Mouse (Mus musculus): ENCODE measurements around the gene Ptprn2. TPM values are rescaled to one million over a fixed set of nuclear protein-coding genes. Genes with fewer than 3 reads are reported as not detected.

Gene Ptprn2
- polyA plus RNA-seq, 1 experiment = 63.0 TPM

- TF ChIP-seq POLR2A (IDR thresholded peaks at IDR 0.05; ENCODE audit: borderline replicate concordance, extremely low read depth, insufficient read depth, insufficient read length, poor library complexity, severe bottlenecking) (no peak), CTCF (IDR thresholded peaks at IDR 0.05; ENCODE audit: borderline replicate concordance, extremely low read depth, insufficient read depth, insufficient read length) (no peak)
- DNase-seq (ENCODE audit: low read depth) = peak; percentile 60
Measured at GRCm38 (mm10) chr12:117242181-117242580, 756.7 kb downstream of the Ptprn2 start.

- TF ChIP-seq POLR2A (IDR thresholded peaks at IDR 0.05; ENCODE audit: borderline replicate concordance, extremely low read depth, insufficient read depth, insufficient read length, poor library complexity, severe bottlenecking) = no peak
- no peak for TF ChIP-seq CTCF (IDR thresholded peaks at IDR 0.05; ENCODE audit: borderline replicate concordance, extremely low read depth, insufficient read depth, insufficient read length)
- no peak for DNase-seq (ENCODE audit: low read depth)
Measured at GRCm38 (mm10) chr12:117245885-117246478, 760.5 kb downstream of the Ptprn2 start.

DNA sequence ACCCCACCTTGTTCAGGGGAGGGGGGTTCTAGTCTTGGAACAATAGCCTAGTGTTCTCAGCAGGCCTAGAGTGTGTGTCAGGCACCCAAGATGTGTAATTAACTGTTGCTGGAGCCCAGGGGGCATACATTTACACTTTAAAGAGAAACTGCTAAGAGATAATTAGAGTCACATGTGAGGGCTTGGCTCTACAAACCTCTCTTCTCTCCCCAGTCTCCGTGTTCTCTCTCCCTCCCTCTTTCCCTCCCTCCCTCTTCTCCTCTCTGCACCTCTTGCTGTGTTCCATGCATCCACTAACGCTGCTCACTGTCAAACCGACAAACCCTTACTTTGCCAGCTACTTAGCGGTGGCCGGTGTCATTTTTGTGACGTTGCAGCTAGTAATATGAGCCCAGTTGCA, 764.9 kb downstream of the Ptprn2 start:
- TF ChIP-seq CTCF (IDR thresholded peaks at IDR 0.05; ENCODE audit: borderline replicate concordance, extremely low read depth, insufficient read depth, insufficient read length) = no peak
- TF ChIP-seq POLR2A (IDR thresholded peaks at IDR 0.05; ENCODE audit: borderline replicate concordance, extremely low read depth, insufficient read depth, insufficient read length, poor library complexity, severe bottlenecking) = no peak
- peak; percentile 83 for DNase-seq (ENCODE audit: low read depth)

DNA sequence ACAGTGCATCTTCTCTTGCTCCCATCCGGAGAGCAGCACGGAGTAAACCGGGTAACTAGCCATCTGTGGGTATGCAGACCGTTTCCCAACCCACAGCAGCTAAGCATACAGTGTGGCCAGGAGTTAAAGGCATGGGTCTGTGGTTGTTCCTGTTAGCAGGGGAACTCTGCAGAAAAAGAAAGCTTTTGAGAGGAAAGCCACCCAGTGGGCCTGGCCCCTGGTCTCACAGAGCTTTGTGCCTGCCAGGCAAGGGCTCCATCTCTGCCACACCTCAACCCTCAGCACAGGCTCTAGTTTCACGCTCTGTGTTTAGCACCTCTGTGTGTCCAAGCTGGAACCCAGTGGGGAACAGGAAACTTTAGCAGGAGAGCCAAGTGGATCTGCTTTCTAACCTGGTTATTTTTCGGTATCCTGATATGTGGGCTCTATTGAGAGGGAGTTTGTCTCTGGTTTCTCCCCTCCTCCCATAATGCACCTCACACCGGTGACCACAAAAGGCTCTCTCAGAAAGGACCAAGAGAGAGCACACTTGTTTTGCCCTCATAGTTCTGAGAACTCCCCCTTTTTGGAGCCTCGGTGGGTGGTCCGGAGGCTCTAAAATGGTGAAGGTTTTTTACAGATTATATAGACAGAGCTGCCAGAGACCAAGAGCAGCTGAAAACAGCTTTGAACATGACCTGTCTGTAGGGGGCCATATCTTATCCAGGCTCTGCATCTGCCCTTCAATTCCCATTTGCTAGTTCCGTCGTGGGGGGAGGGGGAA, 766.3 kb downstream of the Ptprn2 start:
- peak; percentile 75 for DNase-seq (ENCODE audit: low read depth)
- TF ChIP-seq CTCF (IDR thresholded peaks at IDR 0.05; ENCODE audit: borderline replicate concordance, extremely low read depth, insufficient read depth, insufficient read length) = no peak
- TF ChIP-seq POLR2A (IDR thresholded peaks at IDR 0.05; ENCODE audit: borderline replicate concordance, extremely low read depth, insufficient read depth, insufficient read length, poor library complexity, severe bottlenecking) = no peak

GRCm38 (mm10) chr12:117252426-117252779, 766.9 kb downstream of the Ptprn2 start:
- DNase-seq (ENCODE audit: low read depth) = no peak
- no peak for TF ChIP-seq CTCF (IDR thresholded peaks at IDR 0.05; ENCODE audit: borderline replicate concordance, extremely low read depth, insufficient read depth, insufficient read length)

DNA sequence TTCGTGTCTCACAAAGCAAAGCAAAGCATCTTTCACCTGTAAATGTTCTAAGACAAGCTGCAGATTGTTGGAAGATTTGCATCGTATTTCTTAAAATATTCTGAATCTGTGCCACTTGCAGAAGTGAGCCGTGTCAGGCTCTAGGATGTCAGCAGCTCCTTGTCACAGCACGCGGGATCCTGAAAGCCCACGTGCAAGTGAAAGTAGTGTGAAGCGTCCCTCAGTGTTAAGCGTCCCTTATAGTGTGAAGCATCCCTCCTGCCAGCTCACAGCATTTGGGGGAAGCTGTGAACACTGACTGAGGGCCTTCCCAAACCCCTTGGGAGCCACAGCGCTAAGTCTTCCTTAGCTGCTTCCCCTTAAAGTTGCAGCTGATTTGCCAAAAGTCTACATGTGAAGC, 768.8 kb downstream of the Ptprn2 start:
- DNase-seq (ENCODE audit: low read depth) = no peak
- TF ChIP-seq CTCF (IDR thresholded peaks at IDR 0.05; ENCODE audit: borderline replicate concordance, extremely low read depth, insufficient read depth, insufficient read length) = no peak
- TF ChIP-seq POLR2A (IDR thresholded peaks at IDR 0.05; ENCODE audit: borderline replicate concordance, extremely low read depth, insufficient read depth, insufficient read length, poor library complexity, severe bottlenecking) = no peak

- peak; percentile 76 for DNase-seq (ENCODE audit: low read depth)
- TF ChIP-seq POLR2A (IDR thresholded peaks at IDR 0.05; ENCODE audit: borderline replicate concordance, extremely low read depth, insufficient read depth, insufficient read length, poor library complexity, severe bottlenecking) (no peak), CTCF (IDR thresholded peaks at IDR 0.05; ENCODE audit: borderline replicate concordance, extremely low read depth, insufficient read depth, insufficient read length) (no peak)
Measured at GRCm38 (mm10) chr12:117255325-117255724, 769.8 kb downstream of the Ptprn2 start.

DNA sequence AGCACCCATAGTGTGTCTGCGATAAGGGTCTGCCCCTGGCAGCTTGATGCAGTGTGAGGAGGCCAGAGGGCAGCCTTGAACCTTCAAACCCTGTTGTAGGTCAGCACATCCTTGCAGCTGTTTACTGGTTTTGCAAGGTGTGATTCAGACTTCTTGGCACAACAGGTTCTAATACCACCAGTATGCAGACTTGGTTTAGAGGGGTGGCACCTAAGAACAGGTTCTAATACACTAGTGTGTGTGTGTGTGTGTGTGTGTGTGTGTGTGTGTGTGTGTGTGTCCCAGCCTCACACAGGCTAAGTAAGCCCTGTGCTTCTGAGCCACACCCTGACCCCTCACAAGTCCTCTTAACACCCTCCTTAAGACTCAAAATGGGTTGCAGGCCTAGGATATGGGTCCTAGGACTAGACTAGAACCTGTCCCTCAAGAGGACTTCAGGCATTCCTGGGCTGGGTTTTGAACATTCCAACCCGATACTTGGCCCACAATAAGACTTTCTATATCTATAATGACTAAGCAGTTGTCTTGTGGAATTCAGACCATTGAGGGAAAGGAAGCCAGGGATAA, 770.3 kb downstream of the Ptprn2 start:
- TF ChIP-seq POLR2A (IDR thresholded peaks at IDR 0.05; ENCODE audit: borderline replicate concordance, extremely low read depth, insufficient read depth, insufficient read length, poor library complexity, severe bottlenecking) (no peak), CTCF (IDR thresholded peaks at IDR 0.05; ENCODE audit: borderline replicate concordance, extremely low read depth, insufficient read depth, insufficient read length) (no peak)
- DNase-seq (ENCODE audit: low read depth) = no peak

DNA sequence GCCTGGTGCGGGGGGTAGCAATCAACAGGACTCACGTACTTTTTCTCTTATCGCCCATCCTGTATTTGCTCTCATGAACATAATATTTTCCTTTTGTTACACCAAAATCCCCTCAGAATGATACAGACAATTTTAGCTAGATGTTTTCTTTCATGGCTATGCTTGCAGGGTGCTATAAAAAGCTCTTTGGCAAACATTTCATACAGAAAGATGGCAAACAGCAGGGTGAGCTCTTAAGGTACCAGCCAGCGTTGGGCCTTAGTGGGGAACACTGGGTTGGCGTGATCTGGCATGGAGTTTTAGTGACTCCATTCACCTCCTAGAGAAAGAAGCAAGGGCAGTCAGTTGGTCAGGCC, 771.3 kb downstream of the Ptprn2 start:
- no peak for DNase-seq (ENCODE audit: low read depth)
- TF ChIP-seq CTCF (IDR thresholded peaks at IDR 0.05; ENCODE audit: borderline replicate concordance, extremely low read depth, insufficient read depth, insufficient read length) = no peak
- no peak for TF ChIP-seq POLR2A (IDR thresholded peaks at IDR 0.05; ENCODE audit: borderline replicate concordance, extremely low read depth, insufficient read depth, insufficient read length, poor library complexity, severe bottlenecking)

DNA sequence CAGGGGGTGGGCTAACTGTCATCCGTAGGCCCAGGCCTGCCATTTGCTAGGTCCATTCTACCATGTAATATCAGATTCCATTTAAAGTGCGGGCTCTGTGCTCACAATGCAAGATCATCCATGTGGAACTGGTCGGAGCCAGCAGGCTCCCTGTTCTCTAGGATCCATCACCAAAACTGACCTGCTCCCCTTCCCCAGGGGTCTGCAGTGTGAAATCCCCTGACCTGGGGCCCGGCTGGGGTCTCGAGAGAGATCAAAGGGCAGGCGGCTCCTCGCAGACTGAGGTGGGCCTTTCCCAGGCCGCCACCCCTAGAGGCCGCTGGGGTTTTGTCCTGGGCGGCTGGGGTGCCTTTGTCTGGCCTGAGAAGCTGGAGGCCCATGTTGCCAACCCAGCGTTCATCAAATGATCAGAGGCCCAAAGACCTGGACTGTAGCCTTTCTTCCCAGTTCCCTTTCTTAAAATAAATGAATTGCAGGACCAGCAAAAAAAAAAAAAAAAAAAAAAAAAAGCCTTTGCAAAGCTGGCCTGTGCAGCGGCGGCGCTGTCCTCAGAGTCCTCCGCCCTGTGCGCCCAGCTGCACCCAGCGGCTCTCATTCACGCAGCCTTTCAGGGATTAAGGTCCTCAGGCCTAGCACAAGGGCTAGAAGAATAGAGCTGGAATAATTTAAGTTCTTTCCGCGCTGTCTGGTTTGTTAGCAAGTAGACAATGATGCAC, 771.8 kb downstream of the Ptprn2 start:
- DNase-seq (ENCODE audit: low read depth) = peak; percentile 94
- no peak for TF ChIP-seq CTCF (IDR thresholded peaks at IDR 0.05; ENCODE audit: borderline replicate concordance, extremely low read depth, insufficient read depth, insufficient read length)
- TF ChIP-seq POLR2A (IDR thresholded peaks at IDR 0.05; ENCODE audit: borderline replicate concordance, extremely low read depth, insufficient read depth, insufficient read length, poor library complexity, severe bottlenecking) = no peak

DNA sequence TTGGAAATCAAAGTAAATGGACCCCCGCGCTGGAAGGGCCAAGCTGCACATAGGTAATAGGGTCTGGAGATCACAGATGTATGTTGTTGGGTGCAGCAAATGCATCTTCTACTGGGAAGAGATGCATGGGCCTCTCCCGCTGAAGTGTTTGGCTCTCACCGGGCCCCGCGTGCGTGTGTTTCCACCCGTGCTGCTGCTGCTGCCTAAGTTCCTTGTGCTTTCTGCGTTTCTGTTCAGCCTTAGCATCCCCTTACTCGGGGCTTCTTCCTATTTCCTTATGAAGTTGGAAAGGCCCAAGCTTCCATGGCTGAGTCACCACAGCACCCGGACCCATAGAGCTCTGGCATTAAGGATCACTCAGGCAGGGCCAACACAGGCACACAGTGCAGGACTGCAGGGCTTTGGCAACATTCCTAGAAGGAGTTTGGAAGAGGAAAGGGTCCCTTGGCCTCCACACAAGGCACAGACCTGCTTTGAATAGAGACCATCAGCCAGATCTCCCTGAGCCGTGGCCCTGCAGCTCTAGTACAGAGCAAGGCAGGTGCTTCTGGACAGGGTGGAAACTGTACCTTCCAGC, 772.5 kb downstream of the Ptprn2 start:
- peak; percentile 84 for DNase-seq (ENCODE audit: low read depth)
- TF ChIP-seq CTCF (IDR thresholded peaks at IDR 0.05; ENCODE audit: borderline replicate concordance, extremely low read depth, insufficient read depth, insufficient read length) = no peak
- TF ChIP-seq POLR2A (IDR thresholded peaks at IDR 0.05; ENCODE audit: borderline replicate concordance, extremely low read depth, insufficient read depth, insufficient read length, poor library complexity, severe bottlenecking) = no peak
